In the genomic region with DNA sequence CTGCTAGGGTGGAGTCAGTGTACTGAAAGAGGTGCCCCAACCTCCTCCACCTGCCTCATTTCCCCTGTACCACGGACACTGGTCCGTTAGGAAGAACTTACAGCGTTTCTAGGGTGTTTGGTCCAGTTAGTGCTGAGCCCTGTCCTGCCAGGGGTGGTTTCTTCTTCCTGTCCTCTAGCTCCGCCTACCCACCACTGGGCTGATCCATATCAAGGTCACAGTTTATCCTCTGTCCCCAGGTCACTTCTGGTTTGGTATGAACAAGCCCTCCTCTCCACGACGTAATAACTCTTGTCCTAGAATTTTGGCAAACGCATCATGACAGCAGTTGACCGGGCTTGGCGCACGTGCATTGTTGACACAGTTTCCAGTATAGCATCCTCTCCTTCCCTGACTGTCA, we compare ENCODE assay signal across 18 mouse cellular contexts. TPM values are rescaled to one million over a fixed set of nuclear protein-coding genes. Genes with fewer than 3 reads are reported as not detected.
DNase-seq lines count a peak whose midpoint lies in the region; ATAC-seq and TF ChIP-seq lines count a peak whose summit lies in the region.
"Had no signal": no experiment of that assay in that cellular context is flagged by ENCODE, and none has a peak within 500 bp of the region (broad histone marks: within the 10 kb centered on the region; RNA-seq: fewer than 3 reads in every experiment).

No protein-coding gene starts in this region.

- WGBS in heart, postnatal 0 days, result 80% methylated on average over 10 of the region's 10 CpGs

- peak; percentile 43 to 44 for DNase-seq in cerebellum, postnatal 10 days
- DNase-seq in cerebellum, adult 8-10 months, result no peak
- no peak for DNase-seq in heart, postnatal 0 days (ENCODE audit: low spot score)
- no peak for DNase-seq in heart, adult 9 months (ENCODE audit: low spot score in 2 of 2)
- DNase-seq in 416B (ENCODE audit: low read depth), result peak; percentile 85
- no peak for DNase-seq in adipocyte (ENCODE audit: low spot score)
- DNase-seq: retina, postnatal 1 day; right cerebral cortex, postnatal 4 days; thymus, postnatal 36 days had no signal

- TF ChIP-seq CTCF in heart, postnatal 0 days (IDR thresholded peaks at IDR 0.05; ENCODE audit: low read depth), result no peak

- peak overlapping the region; percentile 70 for H3K27ac ChIP-seq in heart, postnatal 0 days (ENCODE audit: low read depth)
- H3K27ac ChIP-seq: forebrain, embryonic 12.5 days; hindbrain, embryonic 13.5 days; midbrain, embryonic 13.5 days had no signal

- H3K4me1 ChIP-seq in heart, postnatal 0 days (ENCODE audit: control insufficient read depth, insufficient read depth), result peaks cover 74% of the 10 kb centered on the region

- H3K9me3 ChIP-seq in heart, postnatal 0 days (replicated peaks; ENCODE audit: control insufficient read depth, low read length), result no peaks in the 10 kb centered on the region
- H3K9me3 ChIP-seq: forebrain, embryonic 12.5 days; hindbrain, embryonic 13.5 days; midbrain, embryonic 13.5 days had no signal

- no peak overlapping the region for H3K4me2 ChIP-seq in heart, postnatal 0 days (ENCODE audit: low read depth, low read length)
- H3K4me2 ChIP-seq: forebrain, embryonic 12.5 days; hindbrain, embryonic 13.5 days; midbrain, embryonic 13.5 days had no signal

- no peaks in the 10 kb centered on the region for H3K36me3 ChIP-seq in heart, postnatal 0 days (replicated peaks; ENCODE audit: control insufficient read depth, insufficient read depth, low read length)
- H3K36me3 ChIP-seq: forebrain, embryonic 12.5 days had no signal

- no peaks in the 10 kb centered on the region for H3K27me3 ChIP-seq in heart, postnatal 0 days (ENCODE audit: control insufficient read depth, insufficient read depth, low read length)
- H3K27me3 ChIP-seq: CH12.LX; midbrain, embryonic 13.5 days had no signal

- no peak; the same call in 1 of the 2 replicates for ATAC-seq in heart, postnatal 0 days (ENCODE audit: insufficient read depth, low read depth)
- peak; percentile 6; the same call in 1 of the 2 replicates for ATAC-seq in megakaryocyte progenitor cell, adult 5-6 weeks (replicated peaks; ENCODE audit: poor library complexity)
- ATAC-seq in monocyte, adult 5-6 weeks (replicated peaks; ENCODE audit: insufficient number of reproducible peaks, low FRiP score, low TSS enrichment, poor library complexity, severe bottlenecking), result no peak
- ATAC-seq: activated CD4-positive, CD25-positive, alpha-beta regulatory T cell, adult 4 months; midbrain, embryonic 13.5 days had no signal

- H3K4me3 ChIP-seq in heart, postnatal 0 days (ENCODE audit: low read depth, low read length), result no peak overlapping the region
- H3K4me3 ChIP-seq: forebrain, embryonic 12.5 days; hindbrain, embryonic 13.5 days; midbrain, embryonic 13.5 days had no signal

- TF ChIP-seq EP300 in heart, postnatal 0 days (IDR thresholded peaks at IDR 0.05; ENCODE audit: low read depth), result no peak

- no peak overlapping the region for H3K9ac ChIP-seq in heart, postnatal 0 days (replicated peaks; ENCODE audit: low read depth, low read length)
- H3K9ac ChIP-seq: forebrain, embryonic 12.5 days; hindbrain, embryonic 13.5 days; midbrain, embryonic 13.5 days had no signal

RNA-seq across cellular contexts. Expression of a gene that starts 32.0 kb away (rescaled TPM):
- total RNA-seq in heart, postnatal 0 days (2014; rRNA removed; ENCODE audit: low replicate concordance), result 7.7 and 8.0 TPM in 2 replicates
- polyA plus RNA-seq in heart, postnatal 0 days (2015; fragmentation: Nextera tagmentation; extraction: Ambion mirVana), result 21.1 and 21.6 TPM in 2 replicates
- total RNA-seq in megakaryocyte progenitor cell, adult 5-6 weeks (2015), result 17.4 and 17.8 TPM in 2 replicates
- total RNA-seq in megakaryocyte progenitor cell, adult 5-6 weeks (2017), result 20.2 and 25.5 TPM in 2 replicates
- 25.4 to 39.9 TPM (median 37.8 TPM) in 3 replicates for total RNA-seq in monocyte, adult 5-6 weeks (2017)

RNA-seq across cellular contexts. Expression of a gene that starts 32.4 kb away (rescaled TPM):
- total RNA-seq in heart, postnatal 0 days (2014; rRNA removed; ENCODE audit: low replicate concordance), result 4.1 and 9.0 TPM in 2 replicates
- polyA plus RNA-seq in heart, postnatal 0 days (2015; fragmentation: Nextera tagmentation; extraction: Ambion mirVana), result 6.0 and 6.4 TPM in 2 replicates
- total RNA-seq in megakaryocyte progenitor cell, adult 5-6 weeks (2015), result 7.8 and 8.3 TPM in 2 replicates
- total RNA-seq in megakaryocyte progenitor cell, adult 5-6 weeks (2017), result 2.4 and 8.2 TPM in 2 replicates
- total RNA-seq in monocyte, adult 5-6 weeks (2017), result 12.1 to 32.4 TPM (median 17.3 TPM) in 3 replicates

RNA-seq across cellular contexts. Expression of a gene that starts 47.4 kb away (rescaled TPM):
- total RNA-seq in heart, postnatal 0 days (2014; rRNA removed; ENCODE audit: low replicate concordance), result 0.15 and 1.6 TPM in 2 replicates
- not detected in 2 replicates for polyA plus RNA-seq in heart, postnatal 0 days (2015; fragmentation: Nextera tagmentation; extraction: Ambion mirVana)
- total RNA-seq in megakaryocyte progenitor cell, adult 5-6 weeks (2015), result not detected in 2 replicates
- not detected in 2 replicates for total RNA-seq in megakaryocyte progenitor cell, adult 5-6 weeks (2017)
- total RNA-seq in monocyte, adult 5-6 weeks (2017), result not detected in 3 replicates
- polyA plus RNA-seq: activated CD4-positive, CD25-positive, alpha-beta regulatory T cell, adult 4 months; forebrain, embryonic 12.5 days; intestine, embryonic 14.5 days; kidney, embryonic 14.5 days had no signal

RNA-seq across cellular contexts. Expression of a gene that starts 56.5 kb away (rescaled TPM):
- total RNA-seq in heart, postnatal 0 days (2014; rRNA removed; ENCODE audit: low replicate concordance), result 11.3 and 13.6 TPM in 2 replicates
- polyA plus RNA-seq in heart, postnatal 0 days (2015; fragmentation: Nextera tagmentation; extraction: Ambion mirVana), result 12.3 and 14.2 TPM in 2 replicates
- total RNA-seq in megakaryocyte progenitor cell, adult 5-6 weeks (2015), result 51.4 TPM in 2 replicates
- total RNA-seq in megakaryocyte progenitor cell, adult 5-6 weeks (2017), result 44.7 and 49.4 TPM in 2 replicates
- total RNA-seq in monocyte, adult 5-6 weeks (2017), result 65.9 to 104 TPM (median 70.4 TPM) in 3 replicates

RNA-seq across cellular contexts. Expression of a gene that starts 57.2 kb away (rescaled TPM):
- total RNA-seq in heart, postnatal 0 days (2014; rRNA removed; ENCODE audit: low replicate concordance), result 13.8 and 18.2 TPM in 2 replicates
- polyA plus RNA-seq in heart, postnatal 0 days (2015; fragmentation: Nextera tagmentation; extraction: Ambion mirVana), result 9.6 and 10.1 TPM in 2 replicates
- total RNA-seq in megakaryocyte progenitor cell, adult 5-6 weeks (2015), result 9.1 and 9.8 TPM in 2 replicates
- total RNA-seq in megakaryocyte progenitor cell, adult 5-6 weeks (2017), result 14.2 and 19.1 TPM in 2 replicates
- 8.4 to 14.8 TPM (median 11.7 TPM) in 3 replicates for total RNA-seq in monocyte, adult 5-6 weeks (2017)

Comparison
In these comparisons a context has a peak if more than half of its experiments do, and no peak if none do; other contexts are left out.
1. DNase-seq: peak in cerebellum, postnatal 10 days (2 of 2) and 416B (single experiment); none in cerebellum, adult 8-10 months (single experiment), heart, postnatal 0 days (single experiment), heart, adult 9 months (0 of 2) and adipocyte (single experiment).